Comparison of ENCODE assay signal across 11 mouse cellular contexts in genomic region chr5:22861399-22861798, GRCm38 (mm10).
DNase-seq lines count a peak whose midpoint lies in the region; ATAC-seq and TF ChIP-seq lines count a peak whose summit lies in the region.
"Had no signal": no experiment of that assay in that cellular context is flagged by ENCODE, and none has a peak within 500 bp of the region (broad histone marks: within the 10 kb centered on the region; RNA-seq: fewer than 3 reads in every experiment).

No protein-coding gene starts in this region.

- WGBS in heart, adult 2 months: 47% methylated on average over 1 of the region's 1 CpGs
- WGBS in midbrain, postnatal 0 days: 65% methylated on average over 1 of the region's 1 CpGs
- WGBS in midbrain, embryonic 15.5 days: 48% methylated on average over 1 of the region's 1 CpGs
- 30% methylated on average over 1 of the region's 1 CpGs for WGBS in heart, embryonic 10.5 days

- H3K4me1 ChIP-seq in heart, adult 2 months (ENCODE audit: control insufficient read depth, insufficient read depth, low read length): no peaks in the 10 kb centered on the region
- H3K4me1 ChIP-seq in midbrain, postnatal 0 days (ENCODE audit: insufficient read depth, low read length): no peaks in the 10 kb centered on the region
- no peaks in the 10 kb centered on the region for H3K4me1 ChIP-seq in midbrain, embryonic 15.5 days
- H3K4me1 ChIP-seq in heart, embryonic 10.5 days: no peaks in the 10 kb centered on the region
- H3K4me1 ChIP-seq: midbrain, embryonic 12.5 days had no signal

- no peak overlapping the region for H3K4me2 ChIP-seq in midbrain, postnatal 0 days (ENCODE audit: low read depth, low read length, poor library complexity, severe bottlenecking)
- H3K4me2 ChIP-seq in midbrain, embryonic 15.5 days: no peak overlapping the region
- H3K4me2 ChIP-seq: midbrain, embryonic 12.5 days had no signal

- intact Hi-C loops in heart, adult 2 months (cut with DNase I): no loop called here

- H3K79me2 ChIP-seq in heart, adult 2 months (replicated peaks; ENCODE audit: control insufficient read depth, insufficient read depth, low read length): no peaks in the 10 kb centered on the region

- no peak for TF ChIP-seq EP300 in heart, adult 2 months (IDR thresholded peaks at IDR 0.05; ENCODE audit: insufficient read depth, low read depth, low read length)

- H3K36me3 ChIP-seq in heart, adult 2 months (ENCODE audit: control insufficient read depth, insufficient read depth, low read length): no peaks in the 10 kb centered on the region
- no peaks in the 10 kb centered on the region for H3K36me3 ChIP-seq in midbrain, postnatal 0 days (ENCODE audit: insufficient read depth, low read length)
- no peaks in the 10 kb centered on the region for H3K36me3 ChIP-seq in midbrain, embryonic 15.5 days (replicated peaks)
- no peaks in the 10 kb centered on the region for H3K36me3 ChIP-seq in heart, embryonic 10.5 days
- H3K36me3 ChIP-seq: midbrain, embryonic 12.5 days had no signal

- peak; percentile 36 for TF ChIP-seq CTCF in heart, adult 2 months (IDR thresholded peaks at IDR 0.05)
- peak; percentile 49 for TF ChIP-seq CTCF in midbrain, postnatal 0 days (IDR thresholded peaks at IDR 0.05)

- ATAC-seq in midbrain, postnatal 0 days (ENCODE audit: low FRiP score): no peak
- no peak for ATAC-seq in midbrain, embryonic 15.5 days (replicated peaks)
- ATAC-seq: activated CD4-positive, CD25-positive, alpha-beta regulatory T cell, adult 4 months had no signal

- TF ChIP-seq POLR2A in heart, adult 2 months (IDR thresholded peaks at IDR 0.05; ENCODE audit: insufficient read depth, low read depth, low read length): no peak

- H3K27me3 ChIP-seq in heart, adult 2 months (ENCODE audit: control insufficient read depth, insufficient read depth, low read length): no peaks in the 10 kb centered on the region
- H3K27me3 ChIP-seq in midbrain, postnatal 0 days (ENCODE audit: insufficient read depth, low read length): no peaks in the 10 kb centered on the region
- H3K27me3 ChIP-seq in midbrain, embryonic 15.5 days (replicated peaks): no peaks in the 10 kb centered on the region
- no peaks in the 10 kb centered on the region for H3K27me3 ChIP-seq in heart, embryonic 10.5 days (ENCODE audit: insufficient read depth, poor library complexity, severe bottlenecking)
- H3K27me3 ChIP-seq: midbrain, embryonic 12.5 days had no signal

- no peak overlapping the region for H3K9ac ChIP-seq in heart, adult 2 months (ENCODE audit: low read depth, low read length)
- no peak overlapping the region for H3K9ac ChIP-seq in midbrain, postnatal 0 days (replicated peaks; ENCODE audit: low read length, poor library complexity, severe bottlenecking)
- no peak overlapping the region for H3K9ac ChIP-seq in midbrain, embryonic 15.5 days
- H3K9ac ChIP-seq: midbrain, embryonic 12.5 days had no signal

- H3K4me3 ChIP-seq in heart, adult 2 months: no peak overlapping the region
- no peak overlapping the region for H3K4me3 ChIP-seq in midbrain, postnatal 0 days (ENCODE audit: low read depth, low read length)
- H3K4me3 ChIP-seq in midbrain, embryonic 15.5 days: no peak overlapping the region
- H3K4me3 ChIP-seq in heart, embryonic 10.5 days: no peak overlapping the region
- H3K4me3 ChIP-seq: midbrain, embryonic 12.5 days had no signal

- no peak overlapping the region for H3K27ac ChIP-seq in heart, adult 2 months
- H3K27ac ChIP-seq in midbrain, postnatal 0 days (ENCODE audit: low read depth, low read length): no peak overlapping the region
- H3K27ac ChIP-seq in midbrain, embryonic 15.5 days: no peak overlapping the region
- no peak overlapping the region for H3K27ac ChIP-seq in heart, embryonic 10.5 days
- H3K27ac ChIP-seq: midbrain, embryonic 12.5 days had no signal

- no peaks in the 10 kb centered on the region for H3K9me3 ChIP-seq in midbrain, postnatal 0 days (ENCODE audit: low read length)
- no peaks in the 10 kb centered on the region for H3K9me3 ChIP-seq in midbrain, embryonic 15.5 days
- H3K9me3 ChIP-seq in heart, embryonic 10.5 days: no peaks in the 10 kb centered on the region
- H3K9me3 ChIP-seq: midbrain, embryonic 12.5 days had no signal

- no peak for DNase-seq in heart, adult 2 months
- no peak for DNase-seq in heart, adult 18-20 months
- DNase-seq in midbrain, postnatal 0 days (ENCODE audit: low spot score): no peak
- peak; percentile 22 for DNase-seq in brain, adult 2 months (ENCODE audit: low read depth, low spot score)
- peak; percentile 22 for DNase-seq in retina, postnatal 1 day
- no peak for DNase-seq in right cerebral cortex, postnatal 36 days (ENCODE audit: low spot score in 2 of 2)
- no peak for DNase-seq in heart, embryonic 10.5 days (ENCODE audit: low spot score)
- DNase-seq: heart, postnatal 10 days had no signal

Comparison
In these comparisons a context has a peak if more than half of its experiments do, and no peak if none do; other contexts are left out.
1. DNase-seq: peak in brain, adult 2 months (single experiment) and retina, postnatal 1 day (single experiment); none in heart, adult 2 months (0 of 2), heart, adult 18-20 months (0 of 2), midbrain, postnatal 0 days (single experiment), right cerebral cortex, postnatal 36 days (0 of 2) and heart, embryonic 10.5 days (single experiment).